Mouse (Mus musculus): ENCODE measurements around the gene Igsf9. TPM values are rescaled to one million over a fixed set of nuclear protein-coding genes. Genes with fewer than 3 reads are reported as not detected.

Igsf9 gene
- total and polyA plus RNA-seq, 3 experiments = 2.7 to 6.5 (median 6.0) TPM

DNA sequence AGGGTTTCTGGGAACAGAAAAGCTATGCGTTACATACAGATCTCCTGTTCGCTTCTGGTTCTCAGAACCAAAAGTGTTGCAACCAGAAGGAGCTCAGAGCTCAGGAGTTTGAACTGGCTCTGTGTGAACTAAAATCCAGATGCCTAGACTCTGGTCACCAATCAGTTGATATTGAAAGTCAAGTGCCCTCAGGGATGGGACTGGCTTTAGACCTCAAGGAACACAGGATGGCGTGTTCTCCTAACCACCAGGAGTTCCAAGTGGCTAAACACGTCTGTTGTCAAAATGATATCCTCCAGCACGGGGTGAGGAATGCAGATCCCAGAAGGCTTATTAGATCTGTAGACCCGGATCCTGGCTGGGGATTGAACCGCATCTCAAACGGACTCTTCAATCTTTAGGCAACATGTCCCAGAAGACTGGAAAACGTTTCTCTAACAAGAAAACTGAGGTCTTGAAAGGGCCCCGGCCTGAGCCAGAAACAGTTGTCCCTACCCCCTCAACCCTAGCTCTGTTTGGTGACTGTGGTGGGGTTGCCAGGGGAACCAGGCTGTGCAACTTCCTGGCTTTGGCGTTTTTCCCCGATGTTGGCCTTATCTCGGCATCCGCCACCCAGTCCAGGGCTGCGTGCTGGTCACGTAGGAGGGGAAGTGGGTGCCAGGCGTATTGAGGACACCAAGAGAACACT is 32.1 kb downstream of the Igsf9 start:
- TF ChIP-seq NELFE (IDR thresholded peaks at IDR 0.05; ENCODE audit: low read depth, low read length) (0 out of 2 replicates have a peak, but pooled peaks have one; percentile 53), ZMIZ1 (IDR thresholded peaks at IDR 0.05; ENCODE audit: low read depth, low read length) (peak; percentile 67; the same call in 1 of the 2 replicates), USF2 (conservative IDR thresholded peaks at IDR 0.05; ENCODE audit: low read depth, low read length) (no peak), MAX (IDR thresholded peaks at IDR 0.05; ENCODE audit: low read length) (no peak; the same call in 1 of the 2 replicates), UBTF (IDR thresholded peaks at IDR 0.05; ENCODE audit: low read depth, low read length) (peak; percentile 24; the same call in 1 of the 2 replicates), JUN (IDR thresholded peaks at IDR 0.05; ENCODE audit: insufficient read depth, low read depth, low read length) (no peak), CTCF (conservative IDR thresholded peaks at IDR 0.05 in 1 of 2, IDR thresholded peaks at IDR 0.05 in 1 of 2; ENCODE audit: low read depth in 2 of 2, low read length in 2 of 2) (no peak), TCF12 (IDR thresholded peaks at IDR 0.05; ENCODE audit: low read depth, low read length) (no peak), MYC (IDR thresholded peaks at IDR 0.05; ENCODE audit: low read depth, low read length) (0 out of 2 replicates have a peak, but pooled peaks have one; percentile 6), ZKSCAN1 (IDR thresholded peaks at IDR 0.05; ENCODE audit: borderline replicate concordance, low read depth, low read length) (no peak), TBP (conservative IDR thresholded peaks at IDR 0.05; ENCODE audit: low read depth, low read length) (0 out of 2 replicates have a peak, but pooled peaks have one; percentile 11), BHLHE40 (IDR thresholded peaks at IDR 0.05; ENCODE audit: low read depth, low read length) (peak; percentile 73), SIN3A (IDR thresholded peaks at IDR 0.05; ENCODE audit: low read length) (peak; percentile 49), POLR2AphosphoS2 (IDR thresholded peaks at IDR 0.05; ENCODE audit: low read depth, low read length) (0 out of 2 replicates have a peak, but pooled peaks have one; percentile 37), CHD1 (IDR thresholded peaks at IDR 0.05; ENCODE audit: low read depth, low read length) (peak; percentile 81), MXI1 (IDR thresholded peaks at IDR 0.05; ENCODE audit: low read depth, low read length) (peak; percentile 82), POLR2A (IDR thresholded peaks at IDR 0.05; ENCODE audit: low read depth, low read length) (peak; percentile 67), PAX5 (IDR thresholded peaks at IDR 0.05; ENCODE audit: low read length) (no peak), ELF1 (IDR thresholded peaks at IDR 0.05; ENCODE audit: low read depth, low read length) (peak; percentile 80), MAZ (IDR thresholded peaks at IDR 0.05; ENCODE audit: low read depth, low read length) (peak; percentile 21; the same call in 1 of the 2 replicates), ZC3H11A (IDR thresholded peaks at IDR 0.05; ENCODE audit: low read depth, low read length) (no peak)
- Histone ChIP-seq H3K4me2 (ENCODE audit: insufficient read depth, low read depth, poor library complexity, severe bottlenecking) (peak overlapping the region; percentile 84), H3K9me3 (replicated peaks; ENCODE audit: low read length) (peaks cover 11% of the 10 kb centered on the region), H3K36me3 (replicated peaks in 1 of 2; ENCODE audit: control insufficient read depth in 1 of 2, insufficient read depth in 1 of 2, low read length in 1 of 2) (peaks cover 0 to 12% of the 10 kb centered on the region in 2 experiments), H3K4me3 (replicated peaks in 1 of 3; ENCODE audit: low read depth in 2 of 3, low read length in 2 of 3, poor library complexity in 1 of 3) (peak overlapping the region; percentile 46 to 51 (median 49)), H3K27ac (ENCODE audit: insufficient read depth, low read depth) (peak overlapping the region; percentile 96), H3K27me3 (replicated peaks) (no peaks in the 10 kb centered on the region), H3K79me2 (replicated peaks; ENCODE audit: control insufficient read depth, extremely low read depth, insufficient read depth, poor library complexity, severe bottlenecking) (no peaks in the 10 kb centered on the region; the same call in 1 of the 2 replicates), H3K4me1 (ENCODE audit: control insufficient read depth in 1 of 2, insufficient read depth in 2 of 2) (peaks cover 13 to 50% of the 10 kb centered on the region in 2 experiments), H3K9ac (ENCODE audit: insufficient read depth, low read depth) (peak overlapping the region; percentile 88)
- peak; percentile 88 for DNase-seq (ENCODE audit: extremely low read depth)
- in situ Hi-C loops (cut with MboI; ENCODE audit: low pct_ligation_motif_present, low pct_unique_long_range_greater_than_20kb, low sequenced_read_pairs) (no loop called here), dilution Hi-C loops (cut with MboI; ENCODE audit: extremely low pct_ligation_motif_present, extremely low pct_unique_long_range_greater_than_20kb, low sequenced_read_pairs) (no loop called here)

Measured in CH12.LX (cell line).